Mouse (Mus musculus): ENCODE measurements around the gene Izumo1r.

GRCm38 (mm10) chr9:14920608-14921007 lies 16.9 kb upstream of the Izumo1r start:
- TF ChIP-seq CTCF (IDR thresholded peaks at IDR 0.05 in 2 of 3, conservative IDR thresholded peaks at IDR 0.05 in 1 of 3; ENCODE audit: control insufficient read depth in 1 of 3, insufficient read depth in 1 of 3, low read depth in 2 of 3, low read length in 3 of 3, poor library complexity in 1 of 3, severe bottlenecking in 1 of 3) (no peak), GABPA (IDR thresholded peaks at IDR 0.05; ENCODE audit: low read depth, low read length) (no peak), POLR2AphosphoS2 (IDR thresholded peaks at IDR 0.05; ENCODE audit: low read length) (no peak), MYC (IDR thresholded peaks at IDR 0.05; ENCODE audit: low read depth, low read length) (no peak), MAFK (IDR thresholded peaks at IDR 0.05; ENCODE audit: borderline replicate concordance, low read depth, low read length) (no peak), POLR2A (IDR thresholded peaks at IDR 0.05; ENCODE audit: control insufficient read depth in 1 of 2, insufficient read depth in 1 of 2, low read depth in 1 of 2, low read length in 2 of 2, poor library complexity in 1 of 2) (no peak)

All from MEL (cell line).